ENCODE assay signal across 8 mouse cellular contexts in genomic region chr4:82508281-82508687, GRCm38 (mm10).
DNase-seq lines count a peak whose midpoint lies in the region; ATAC-seq and TF ChIP-seq lines count a peak whose summit lies in the region.

No protein-coding gene starts in this region.

- peak overlapping the region; percentile 90 for H3K4me2 ChIP-seq in heart, embryonic 15.5 days
- peak overlapping the region; percentile 92 for H3K4me2 ChIP-seq in neural tube, embryonic 12.5 days (replicated peaks)

- 8% methylated on average over 7 of the region's 7 CpGs for WGBS in heart, embryonic 15.5 days
- WGBS in neural tube, embryonic 12.5 days, result 4% methylated on average over 7 of the region's 7 CpGs

- peak; percentile 76 for DNase-seq in ZHBTc4 (ENCODE audit: low read depth, low spot score)
- peak; percentile 58 for DNase-seq in kidney, postnatal 14 days
- DNase-seq in thymus, postnatal 25 days, result no peak

- peaks cover 2% of the 10 kb centered on the region for H3K4me1 ChIP-seq in ES-Bruce4 (ENCODE audit: control insufficient read depth, insufficient read depth, low read length)
- H3K4me1 ChIP-seq in heart, embryonic 15.5 days (replicated peaks), result peaks cover 18% of the 10 kb centered on the region
- peaks cover 31% of the 10 kb centered on the region for H3K4me1 ChIP-seq in neural tube, embryonic 12.5 days

- ATAC-seq in heart, embryonic 15.5 days (replicated peaks; ENCODE audit: insufficient number of reproducible peaks, insufficient read depth, low FRiP score, low read depth), result no peak
- no peak for ATAC-seq in neural tube, embryonic 12.5 days (ENCODE audit: low FRiP score, low read depth)
- no peak for ATAC-seq in monocyte, adult 5-6 weeks (replicated peaks; ENCODE audit: insufficient number of reproducible peaks, low FRiP score, low TSS enrichment, poor library complexity, severe bottlenecking)
- no peak for ATAC-seq in cerebellum, adult (ENCODE audit: insufficient number of reproducible peaks, low FRiP score, low TSS enrichment)

- no peak for TF ChIP-seq POLR2A in ES-Bruce4 (IDR thresholded peaks at IDR 0.05; ENCODE audit: insufficient read depth, low read length)

- TF ChIP-seq CTCF in ES-Bruce4 (IDR thresholded peaks at IDR 0.05; ENCODE audit: low read depth, low read length), result no peak

- peak overlapping the region; percentile 82 for H3K27ac ChIP-seq in ES-Bruce4 (ENCODE audit: insufficient read depth, low read length)
- peak overlapping the region; percentile 99 for H3K27ac ChIP-seq in heart, embryonic 15.5 days
- peak overlapping the region; percentile 98 for H3K27ac ChIP-seq in neural tube, embryonic 12.5 days

- H3K9me3 ChIP-seq in ES-Bruce4 (replicated peaks; ENCODE audit: control insufficient read depth, insufficient read depth, low read length, poor library complexity, severe bottlenecking), result no peaks in the 10 kb centered on the region
- H3K9me3 ChIP-seq in heart, embryonic 15.5 days (replicated peaks), result no peaks in the 10 kb centered on the region
- no peaks in the 10 kb centered on the region for H3K9me3 ChIP-seq in neural tube, embryonic 12.5 days

- TF ChIP-seq EP300 in ES-Bruce4 (IDR thresholded peaks at IDR 0.05; ENCODE audit: insufficient read depth, low read depth, low read length), result 0 out of 2 replicates have a peak, but pooled peaks have one; percentile 36

- H3K36me3 ChIP-seq in ES-Bruce4 (ENCODE audit: control insufficient read depth, insufficient read depth, low read length, poor library complexity, severe bottlenecking), result no peaks in the 10 kb centered on the region
- H3K36me3 ChIP-seq in heart, embryonic 15.5 days, result no peaks in the 10 kb centered on the region
- no peaks in the 10 kb centered on the region for H3K36me3 ChIP-seq in neural tube, embryonic 12.5 days

- no peaks in the 10 kb centered on the region for H3K27me3 ChIP-seq in ES-Bruce4 (ENCODE audit: control insufficient read depth, insufficient read depth, low read length, poor library complexity, severe bottlenecking)
- H3K27me3 ChIP-seq in heart, embryonic 15.5 days, result no peaks in the 10 kb centered on the region
- H3K27me3 ChIP-seq in neural tube, embryonic 12.5 days (replicated peaks), result no peaks in the 10 kb centered on the region

- peak overlapping the region; percentile 93; the same call in 1 of the 2 replicates for H3K9ac ChIP-seq in ES-Bruce4 (ENCODE audit: low read depth, poor library complexity, severe bottlenecking)
- H3K9ac ChIP-seq in heart, embryonic 15.5 days, result peak overlapping the region; percentile 99
- H3K9ac ChIP-seq in neural tube, embryonic 12.5 days, result peak overlapping the region; percentile 94

- H3K4me3 ChIP-seq in ES-Bruce4 (ENCODE audit: low read depth, low read length), result no peak overlapping the region
- H3K4me3 ChIP-seq in heart, embryonic 15.5 days, result peak overlapping the region; percentile 82
- H3K4me3 ChIP-seq in neural tube, embryonic 12.5 days, result peak overlapping the region; percentile 81
